Mouse (Mus musculus): ENCODE measurements around the gene Dcpp3. TPM values are rescaled to one million over a fixed set of nuclear protein-coding genes. Genes with fewer than 3 reads are reported as not detected.
A peak's percentile ranks its signal among the peaks of the same experiment; 100 is the strongest.
"Not testable (repeated sequence)": the region's sequence is repeated elsewhere in the genome, so short reads cannot be mapped to it uniquely, and the experiment has no call there.

Gene Dcpp3
- not detected for total RNA-seq (2021)
- long read RNA-seq, experiment 1: 0 reads
- long read RNA-seq, experiment 2: 0 reads

- not testable (repeated sequence) for DNase-seq
These were observed at the start of gene Dcpp3 for GRCm38 (mm10) chr17:23917158-23917557. Gene Dcpp3, plus strand, starts transcription at chr17:23917458.

- DNase-seq: no peak
These were observed 49.5 kb upstream of the Dcpp3 start, which contains the start of gene Prss21 for GRCm38 (mm10) chr17:23867756-23868155. Gene Prss21, plus strand, starts transcription at chr17:23868056.

- peak in 1 of 2 experiments; percentile 35 for DNase-seq
These were observed 48.7 kb upstream of the Dcpp3 start for GRCm38 (mm10) chr17:23868513-23868912.

GRCm38 (mm10) chr17:23873884-23874856 lies 43.1 kb upstream of the Dcpp3 start:
- DNase-seq: peak; percentile 45 to 60

- no peak for DNase-seq
These were observed 40.5 kb upstream of the Dcpp3 start for GRCm38 (mm10) chr17:23876741-23877140.

GRCm38 (mm10) chr17:23877166-23877565 lies 40.1 kb upstream of the Dcpp3 start:
- no peak for DNase-seq

- DNase-seq: not testable (repeated sequence)
These were observed 36.7 kb upstream of the Dcpp3 start, which contains the start of the genes Dcpp1 and Dcpp2 for GRCm38 (mm10) chr17:23880576-23880975. Gene Dcpp1, plus strand, starts transcription at chr17:23880876. Gene Dcpp2, plus strand, starts transcription at chr17:23880880.

- peak; percentile 93 to 96 for DNase-seq
These were observed 7.3 kb downstream of the Dcpp3 start for GRCm38 (mm10) chr17:23924531-23925007.

- peak; percentile 67 to 69 for DNase-seq
These were observed 7.8 kb downstream of the Dcpp3 start for GRCm38 (mm10) chr17:23925090-23925493.

- DNase-seq: no peak
These were observed 13.9 kb downstream of the Dcpp3 start for GRCm38 (mm10) chr17:23931157-23931556.

- no peak for DNase-seq
These were observed 24.1 kb downstream of the Dcpp3 start, which contains the start of gene Sbp for GRCm38 (mm10) chr17:23941372-23941771. Gene Sbp, plus strand, starts transcription at chr17:23941672.

GRCm38 (mm10) chr17:23947486-23947885 lies 30.2 kb downstream of the Dcpp3 start:
- not testable (repeated sequence) for DNase-seq

- DNase-seq: no peak
These were observed 31.8 kb downstream of the Dcpp3 start for GRCm38 (mm10) chr17:23949068-23949467.

GRCm38 (mm10) chr17:23950828-23951227 lies 33.6 kb downstream of the Dcpp3 start:
- not testable (repeated sequence) for DNase-seq

GRCm38 (mm10) chr17:23955174-23955573 lies 37.9 kb downstream of the Dcpp3 start, which contains the start of gene Sbpl:
Gene Sbpl, minus strand, starts transcription at chr17:23955274.
- DNase-seq: no peak

- peak; percentile 76 to 80 for DNase-seq
These were observed 43.0 kb downstream of the Dcpp3 start for GRCm38 (mm10) chr17:23960084-23960738.

- DNase-seq: no peak
These were observed 44.4 kb downstream of the Dcpp3 start for GRCm38 (mm10) chr17:23961573-23962122.

- DNase-seq: no peak
These were observed 48.7 kb downstream of the Dcpp3 start for GRCm38 (mm10) chr17:23965805-23966425.

- DNase-seq: no peak
These were observed 49.6 kb downstream of the Dcpp3 start for GRCm38 (mm10) chr17:23966658-23967401.

GRCm38 (mm10) chr17:23968780-23969179 lies 51.5 kb downstream of the Dcpp3 start:
- DNase-seq: peak in 1 of 2 experiments; percentile 22

Measured in adrenal gland, postnatal 36 days (tissue).